Mouse (Mus musculus) bone marrow, adult 2 months (tissue): Measurements from ENCODE around the gene Prss8. TPM values are rescaled to one million over a fixed set of nuclear protein-coding genes. Genes with fewer than 3 reads are reported as not detected.

Experiments used
- H3K27ac ChIP-seq: fragments of 200-500 bp; 2 replicates; pipeline ENCODE4 v1.5.1; 2012; ENCODE audit warnings: low read depth, mild to moderate bottlenecking, control low read depth, inconsistent platforms, low read length; ENCODE audit not compliant: control insufficient read depth, poor library complexity, insufficient read depth
- H3K4me1 ChIP-seq: fragments of 200-500 bp; 2 replicates; pipeline ENCODE4 v1.6.1; 2011; ENCODE audit warnings: low read length; ENCODE audit not compliant: control insufficient read depth, insufficient read depth
- H3K4me3 ChIP-seq: fragments of 200-500 bp; replicated peaks from 2 replicates; pipeline ENCODE3; 2011; ENCODE audit warnings: mild to moderate bottlenecking, low read depth, low read length, control low read depth; ENCODE audit not compliant: control insufficient read depth
- CTCF ChIP-seq: fragments of 200-500 bp; IDR thresholded peaks from 2 replicates; pipeline ENCODE4 v1.5.1; 2011; ENCODE audit warnings: low read length, control low read depth; ENCODE audit not compliant: control insufficient read depth, insufficient read depth
- POLR2A ChIP-seq: fragments of 200-500 bp; IDR thresholded peaks from 2 replicates; pipeline ENCODE4 v1.6.1; 2011; ENCODE audit warnings: low read depth, mild to moderate bottlenecking, control low read depth, low read length, borderline replicate concordance; ENCODE audit not compliant: control insufficient read depth
- WGBS: fragments of 180-500 bp; shearing (Covaris S2); methylation state at CpG from one replicate; pipeline ENCODE4 v1.1.7; 2018; 5-methylcytosine and 5-hydroxymethylcytosine counted together
- polyA plus RNA-seq: library from polyadenylated mRNA; stranded (reverse); fragments of >200 nt; gene quantifications from 2 replicates; pipeline ENCODE4 v1.2.4, GENCODE M21; 2011; ENCODE audit warnings: low replicate concordance; ENCODE audit not compliant: missing spikeins, insufficient read depth, insufficient read length

Gene Prss8
- polyA plus RNA-seq, 1 experiment = 1.8 TPM

DNA sequence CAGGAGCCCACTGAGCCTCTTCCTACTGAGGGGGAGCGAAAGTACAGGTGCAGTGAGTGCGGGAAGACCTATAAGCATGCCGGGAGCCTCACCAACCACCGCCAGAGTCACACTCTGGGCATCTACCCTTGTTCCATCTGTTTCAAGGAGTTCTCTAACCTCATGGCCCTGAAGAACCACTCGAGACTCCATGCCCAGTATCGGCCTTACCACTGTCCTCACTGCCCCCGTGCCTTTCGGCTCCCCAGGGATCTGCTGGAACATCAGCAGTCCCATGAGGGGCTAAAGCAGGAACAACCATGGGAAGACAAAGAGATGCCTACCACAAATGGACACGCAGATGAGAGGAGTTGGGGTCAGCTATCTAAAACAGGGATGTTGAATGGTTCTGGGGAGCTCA is 50.6 kb downstream of the Prss8 start:
- H3K27ac ChIP-seq = no peak overlapping the region
- TF ChIP-seq POLR2A = no peak
- no peak for TF ChIP-seq CTCF
- no peak overlapping the region for H3K4me3 ChIP-seq
- WGBS = 95% methylated on average over 9 of the region's 9 CpGs
- H3K4me1 ChIP-seq = no peaks in the 10 kb centered on the region

DNA sequence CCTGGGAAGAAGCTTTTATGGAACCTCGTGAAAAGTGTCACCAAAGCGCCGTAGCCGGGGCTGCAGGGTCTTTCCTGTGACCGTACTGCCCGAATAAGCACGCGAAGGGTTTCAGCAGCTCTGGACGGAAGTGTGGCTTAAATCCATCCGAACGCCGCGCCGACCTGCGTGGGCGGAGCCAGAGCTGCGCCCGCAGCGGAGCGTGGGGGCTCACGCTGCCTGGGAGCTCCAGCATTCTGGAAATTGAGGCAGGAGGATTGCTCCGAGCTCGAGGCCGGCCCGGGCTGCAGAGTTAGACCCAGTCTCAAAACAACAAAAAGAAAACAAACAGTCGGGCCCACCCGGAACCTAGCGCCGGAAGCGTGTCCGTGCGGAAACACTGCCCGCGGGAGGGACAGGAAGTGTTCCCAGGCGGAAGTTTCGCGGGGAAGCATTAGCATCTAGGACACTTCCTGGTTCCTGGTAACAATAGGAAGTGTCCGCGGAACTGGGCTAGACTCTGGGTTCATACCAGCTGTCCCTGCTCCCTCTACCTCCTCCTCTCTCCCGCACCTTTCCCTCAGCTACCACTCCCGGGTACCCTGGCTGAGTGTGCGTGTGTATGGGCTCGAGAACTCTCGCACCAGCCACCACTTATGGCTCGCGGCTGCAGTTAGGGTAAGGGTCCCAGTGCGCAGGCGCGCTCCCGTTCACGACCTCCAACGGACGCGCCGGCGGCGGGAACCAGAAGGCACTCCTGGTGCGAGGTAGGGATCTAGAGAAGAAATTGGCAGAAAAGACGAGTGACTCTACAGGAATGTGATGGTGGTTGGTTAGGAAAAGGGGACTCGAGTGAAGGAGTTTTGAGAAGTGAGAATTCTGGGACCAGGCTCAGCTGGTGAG is 53.2 kb downstream of the Prss8 start, which contains the start of gene Zfp668:
Zfp668 (minus strand) TSS at position 362 of the 882 bp plus-strand sequence.
- peak; percentile 54; the same call in 1 of the 2 replicates for TF ChIP-seq POLR2A
- TF ChIP-seq CTCF = peak; percentile 5; the same call in 1 of the 2 replicates
- Histone ChIP-seq H3K27ac (peak within 1 kb of the TSS; percentile 91), H3K4me1 (no peaks in the 10 kb centered on the region), H3K4me3 (peak within 1 kb of the TSS; percentile 92)
- under 1% methylated on average over 60 of the region's 60 CpGs for WGBS

DNA sequence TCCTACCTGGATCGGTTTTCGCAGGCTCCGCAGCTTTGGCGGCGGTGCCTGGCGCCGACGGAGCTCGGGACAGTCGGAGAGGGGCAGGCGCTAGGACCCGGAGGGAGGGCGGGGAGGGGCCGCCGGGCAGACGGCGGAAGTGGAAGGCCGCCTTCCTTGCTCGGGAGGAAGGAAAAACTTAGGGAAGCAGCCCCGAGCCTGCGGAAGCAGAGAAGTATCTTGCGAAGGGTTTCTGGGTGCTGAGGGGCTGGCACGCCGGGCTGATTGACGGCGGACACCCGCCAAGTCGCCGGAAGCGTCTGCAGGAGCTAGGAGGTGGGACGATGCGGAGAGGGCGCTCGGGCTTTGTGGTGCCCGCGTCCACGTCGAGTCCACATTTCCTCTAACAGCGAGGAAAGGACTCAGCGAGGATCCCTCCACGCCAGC is 53.9 kb downstream of the Prss8 start, which contains the start of gene Zfp646:
Zfp646 (plus strand) TSS at position 181 of the 426 bp plus-strand sequence.
- Histone ChIP-seq H3K4me1 (no peaks in the 10 kb centered on the region), H3K27ac (peak within 1 kb of the TSS; percentile 91), H3K4me3 (peak within 1 kb of the TSS; percentile 92)
- under 1% methylated on average over 41 of the region's 41 CpGs for WGBS
- TF ChIP-seq CTCF (no peak), POLR2A (no peak)

Other genes with a start within 250 kb of the Prss8 start
- gene Bcl7c, start 221.2 kb downstream of the Prss8 start, polyA plus RNA-seq = 44.5 and 65.5 TPM in 2 replicates
- gene Ctf1, start 217.4 kb downstream of the Prss8 start, polyA plus RNA-seq = not detected in 2 replicates
- not detected in 2 replicates for gene Ctf2, start 197.9 kb downstream of the Prss8 start, polyA plus RNA-seq
- gene Fbxl19, start 185.6 kb downstream of the Prss8 start, polyA plus RNA-seq = 18.8 and 23.0 TPM in 2 replicates
- 7.6 and 14.6 TPM in 2 replicates for gene Orai3, start 160.3 kb downstream of the Prss8 start, polyA plus RNA-seq
- 24.2 and 36.3 TPM in 2 replicates for gene Setd1a, start 153.4 kb downstream of the Prss8 start, polyA plus RNA-seq
- 0.75 TPM in 1 of 2 replicates, not detected in the other for gene Gm49388, start 144.5 kb downstream of the Prss8 start, polyA plus RNA-seq
- 13.3 and 23.4 TPM in 2 replicates for gene Hsd3b7, start 129.5 kb downstream of the Prss8 start, polyA plus RNA-seq
- 246 and 342 TPM in 2 replicates for gene Stx4a, start 105.8 kb downstream of the Prss8 start, polyA plus RNA-seq
- gene Stx1b, start 105.6 kb downstream of the Prss8 start, polyA plus RNA-seq = 1.1 and 1.8 TPM in 2 replicates
- gene Zfp646, start 53.9 kb downstream of the Prss8 start, polyA plus RNA-seq = 15.9 and 24.7 TPM in 2 replicates
- gene Zfp668, start 53.3 kb downstream of the Prss8 start, polyA plus RNA-seq = 4.0 and 8.3 TPM in 2 replicates
- 1.6 TPM in 1 of 2 replicates, not detected in the other for gene Prss53, start 39.1 kb downstream of the Prss8 start, polyA plus RNA-seq
- not detected in 2 replicates for gene Gm21974, start 34.6 kb downstream of the Prss8 start, polyA plus RNA-seq
- 15.1 and 22.3 TPM in 2 replicates for gene Vkorc1, start 34.5 kb downstream of the Prss8 start, polyA plus RNA-seq
- gene Bckdk, start 26.0 kb downstream of the Prss8 start, polyA plus RNA-seq = 42.4 and 66.8 TPM in 2 replicates
- 14.5 and 15.7 TPM in 2 replicates for gene Kat8, start 17.6 kb downstream of the Prss8 start, polyA plus RNA-seq
- 1.3 and 4.3 TPM in 2 replicates for gene Prss36, start 16.6 kb upstream of the Prss8 start, polyA plus RNA-seq
- gene Fus, start 37.4 kb upstream of the Prss8 start, polyA plus RNA-seq = 627 and 763 TPM in 2 replicates
- 17.7 and 19.9 TPM in 2 replicates for gene Pycard, start 63.8 kb upstream of the Prss8 start, polyA plus RNA-seq
- gene Trim72, start 73.8 kb upstream of the Prss8 start, polyA plus RNA-seq = 0.45 and 1.1 TPM in 2 replicates
- gene Itgam, start 132.5 kb upstream of the Prss8 start, polyA plus RNA-seq = 15.4 and 60.8 TPM in 2 replicates
- 8.2 and 16.7 TPM in 2 replicates for gene Gm49368, start 132.6 kb upstream of the Prss8 start, polyA plus RNA-seq
- gene Itgax, start 199.4 kb upstream of the Prss8 start, polyA plus RNA-seq = 1.2 and 9.5 TPM in 2 replicates
- 5.9 and 9.8 TPM in 2 replicates for gene Itgad, start 224.3 kb upstream of the Prss8 start, polyA plus RNA-seq